ENCODE assay signal across 8 mouse cellular contexts in genomic region chr11:75533314-75534015, GRCm38 (mm10). TPM values are rescaled to one million over a fixed set of nuclear protein-coding genes. Genes with fewer than 3 reads are reported as not detected.
A peak's percentile ranks its signal among the peaks of the same experiment; 100 is the strongest.
DNase-seq lines count a peak whose midpoint lies in the region; ATAC-seq and TF ChIP-seq lines count a peak whose summit lies in the region.

No protein-coding gene starts in this region.

- peak overlapping the region; percentile 28; the same call in 1 of the 2 replicates for H3K9ac ChIP-seq in liver, postnatal 0 days (replicated peaks)

- no peaks in the 10 kb centered on the region for H3K27me3 ChIP-seq in liver, postnatal 0 days (ENCODE audit: insufficient read depth, low read length)

- H3K4me1 ChIP-seq in liver, postnatal 0 days (ENCODE audit: insufficient read depth): peaks cover 21% of the 10 kb centered on the region

- WGBS in liver, postnatal 0 days (ENCODE audit: insufficient replicate concordance): 50% methylated on average over 6 of the region's 6 CpGs

- H3K9me3 ChIP-seq in liver, postnatal 0 days (ENCODE audit: low read length): no peaks in the 10 kb centered on the region

- peak overlapping the region; percentile 85 for H3K27ac ChIP-seq in liver, postnatal 0 days (ENCODE audit: low read depth)

- peak; percentile 92 for DNase-seq in heart, adult 11 months
- DNase-seq in heart, adult 9 months (ENCODE audit: low spot score in 2 of 2): no peak
- peak; percentile 49 for DNase-seq in thymus, postnatal 14 days
- DNase-seq in thymus, postnatal 10 days (ENCODE audit: low spot score in 2 of 2): no peak
- DNase-seq in liver, postnatal 0 days: no peak
- DNase-seq in embryo, embryonic 10 days (ENCODE audit: low spot score): no peak
- no peak for DNase-seq in left cerebral cortex, postnatal 14 days (ENCODE audit: low spot score in 2 of 2)

- TF ChIP-seq CTCF in liver, postnatal 0 days (IDR thresholded peaks at IDR 0.05; ENCODE audit: low read depth): no peak

- peak overlapping the region; percentile 61 for H3K4me3 ChIP-seq in liver, postnatal 0 days (ENCODE audit: low read depth, low read length)

- intact Hi-C loops in left cerebral cortex, postnatal 14 days (cut with DNase I): no loop called here

- no peak for TF ChIP-seq EP300 in liver, postnatal 0 days (IDR thresholded peaks at IDR 0.05; ENCODE audit: low read depth)

- no peak for ATAC-seq in liver, postnatal 0 days
- ATAC-seq in megakaryocyte-erythroid progenitor cell, adult 5-6 weeks (replicated peaks; ENCODE audit: low FRiP score, low TSS enrichment, poor library complexity, severe bottlenecking): no peak

- no peaks in the 10 kb centered on the region; the same call in 1 of the 2 replicates for H3K36me3 ChIP-seq in liver, postnatal 0 days (replicated peaks; ENCODE audit: insufficient read depth, low read length)

- H3K4me2 ChIP-seq in liver, postnatal 0 days (ENCODE audit: low read depth, low read length): peak overlapping the region; percentile 94

RNA-seq across cellular contexts. Expression of gene Slc43a2, which starts 2.0 kb away (rescaled TPM):
- polyA plus RNA-seq in liver, postnatal 0 days (2015; fragmentation: Nextera tagmentation; extraction: Ambion mirVana): 5.9 and 7.2 TPM in 2 replicates
- 1.2 and 2.2 TPM in 2 replicates for total RNA-seq in megakaryocyte-erythroid progenitor cell, adult 5-6 weeks (2014; fragmentation: Nextera tagmentation)
- 1.9 and 2.9 TPM in 2 replicates for total RNA-seq in megakaryocyte-erythroid progenitor cell, adult 5-6 weeks (2017)
- total RNA-seq in left cerebral cortex, postnatal 14 days (2021): 10 to 100 TPM; 53.0 to 61.5 TPM

RNA-seq across cellular contexts. Expression of gene Scarf1, which starts 20.1 kb away (rescaled TPM):
- 3.1 TPM in 2 replicates for polyA plus RNA-seq in liver, postnatal 0 days (2015; fragmentation: Nextera tagmentation; extraction: Ambion mirVana)
- 1.0 TPM in 1 of 2 replicates, not detected in the other for total RNA-seq in megakaryocyte-erythroid progenitor cell, adult 5-6 weeks (2014; fragmentation: Nextera tagmentation)
- total RNA-seq in megakaryocyte-erythroid progenitor cell, adult 5-6 weeks (2017): 0.65 TPM in 1 of 2 replicates, not detected in the other
- total RNA-seq in left cerebral cortex, postnatal 14 days (2021): 1 to 10 TPM; 3.0 to 3.3 TPM

RNA-seq across cellular contexts. Expression of gene Rilp, which starts 23.6 kb away (rescaled TPM):
- 13.2 and 13.4 TPM in 2 replicates for polyA plus RNA-seq in liver, postnatal 0 days (2015; fragmentation: Nextera tagmentation; extraction: Ambion mirVana)
- total RNA-seq in megakaryocyte-erythroid progenitor cell, adult 5-6 weeks (2014; fragmentation: Nextera tagmentation): 1.5 TPM in 1 of 2 replicates, not detected in the other
- 0.72 TPM in 1 of 2 replicates, not detected in the other for total RNA-seq in megakaryocyte-erythroid progenitor cell, adult 5-6 weeks (2017)
- 1 to 10 TPM; 2.0 to 2.5 TPM for total RNA-seq in left cerebral cortex, postnatal 14 days (2021)

RNA-seq across cellular contexts. Expression of gene Prpf8, which starts 46.8 kb away (rescaled TPM):
- 12.1 and 13.9 TPM in 2 replicates for polyA plus RNA-seq in liver, postnatal 0 days (2015; fragmentation: Nextera tagmentation; extraction: Ambion mirVana)
- 160 and 198 TPM in 2 replicates for total RNA-seq in megakaryocyte-erythroid progenitor cell, adult 5-6 weeks (2014; fragmentation: Nextera tagmentation)
- 118 and 144 TPM in 2 replicates for total RNA-seq in megakaryocyte-erythroid progenitor cell, adult 5-6 weeks (2017)
- total RNA-seq in left cerebral cortex, postnatal 14 days (2021): 100 to 1,000 TPM; 115 to 116 TPM

RNA-seq across cellular contexts. Expression of gene Pitpna, which starts 54.4 kb away (rescaled TPM):
- 30.1 and 36.7 TPM in 2 replicates for polyA plus RNA-seq in liver, postnatal 0 days (2015; fragmentation: Nextera tagmentation; extraction: Ambion mirVana)
- 69.0 and 96.5 TPM in 2 replicates for total RNA-seq in megakaryocyte-erythroid progenitor cell, adult 5-6 weeks (2014; fragmentation: Nextera tagmentation)
- total RNA-seq in megakaryocyte-erythroid progenitor cell, adult 5-6 weeks (2017): 46.2 and 58.2 TPM in 2 replicates
- total RNA-seq in left cerebral cortex, postnatal 14 days (2021): 100 to 1,000 TPM; 336 to 338 TPM

Comparison
In these comparisons a context has a peak if more than half of its experiments do, and no peak if none do; other contexts are left out.
1. DNase-seq: peak in heart, adult 11 months (single experiment) and thymus, postnatal 14 days (single experiment); none in heart, adult 9 months (0 of 2), thymus, postnatal 10 days (0 of 2), liver, postnatal 0 days (single experiment), embryo, embryonic 10 days (single experiment) and left cerebral cortex, postnatal 14 days (0 of 2).
2. RNA of gene Slc43a2, which starts 2.0 kb away (total RNA-seq): 53.0 to 61.5 TPM in left cerebral cortex, postnatal 14 days; 1.2 to 2.9 TPM in megakaryocyte-erythroid progenitor cell, adult 5-6 weeks; every median in the first group is over 10 times any median in the second.